Mouse (Mus musculus) urinary bladder, postnatal 4 days (tissue): ENCODE measurements around the gene Mpig6b.
"Not testable (repeated sequence)": the region's sequence is repeated elsewhere in the genome, so short reads cannot be mapped to it uniquely, and the experiment has no call there.

ENCODE experiments used
- DNase-seq, 2 experiments: peaks; one replicate each; pipeline ENCODE4 v3.0.0; 2021 to 2022; ENCODE audit warnings: low spot score in 2 of 2

Mpig6b gene

GRCm38 (mm10) chr17:35034896-35035295 lies 31.1 kb downstream of the Mpig6b start:
- DNase-seq, result no peak

GRCm38 (mm10) chr17:35033703-35034102 lies 32.3 kb downstream of the Mpig6b start:
- DNase-seq, result not testable (repeated sequence)

GRCm38 (mm10) chr17:35032323-35032870 lies 33.6 kb downstream of the Mpig6b start:
- no peak for DNase-seq

- no peak for DNase-seq
Measured at GRCm38 (mm10) chr17:35031880-35032279, 34.1 kb downstream of the Mpig6b start.

GRCm38 (mm10) chr17:35031272-35031671 lies 34.7 kb downstream of the Mpig6b start:
- DNase-seq, result no peak

- peak in 1 of 2 experiments; percentile 17 for DNase-seq
Measured at GRCm38 (mm10) chr17:35029691-35030532, 36.1 kb downstream of the Mpig6b start.

- no peak for DNase-seq
Measured at GRCm38 (mm10) chr17:35028315-35028714, 37.7 kb downstream of the Mpig6b start.

- DNase-seq, result peak in 1 of 2 experiments; percentile 62
Measured at GRCm38 (mm10) chr17:35027277-35028068, 38.5 kb downstream of the Mpig6b start, which contains the start of gene Sapcd1. Sapcd1 (minus strand) TSS chr17:35028016.

GRCm38 (mm10) chr17:35026206-35026605 lies 39.8 kb downstream of the Mpig6b start:
- DNase-seq, result no peak

GRCm38 (mm10) chr17:35024691-35025488 lies 41.1 kb downstream of the Mpig6b start:
- DNase-seq, result no peak

- no peak for DNase-seq
Measured at GRCm38 (mm10) chr17:35024261-35024660, 41.7 kb downstream of the Mpig6b start.

GRCm38 (mm10) chr17:35023756-35024155 lies 42.2 kb downstream of the Mpig6b start:
- no peak for DNase-seq

GRCm38 (mm10) chr17:35023221-35023620 lies 42.8 kb downstream of the Mpig6b start:
- DNase-seq, result no peak

GRCm38 (mm10) chr17:35022541-35023060 lies 43.4 kb downstream of the Mpig6b start:
- DNase-seq, result no peak

- DNase-seq, result no peak
Measured at GRCm38 (mm10) chr17:35021842-35022477, 44.0 kb downstream of the Mpig6b start.

- DNase-seq, result peak; percentile 79 to 94
Measured at GRCm38 (mm10) chr17:35021163-35021808, 44.7 kb downstream of the Mpig6b start.

GRCm38 (mm10) chr17:35020551-35020950 lies 45.4 kb downstream of the Mpig6b start:
- no peak for DNase-seq

GRCm38 (mm10) chr17:35019894-35020293 lies 46.1 kb downstream of the Mpig6b start:
- no peak for DNase-seq

GRCm38 (mm10) chr17:35018171-35018570 lies 47.8 kb downstream of the Mpig6b start:
- DNase-seq, result no peak

GRCm38 (mm10) chr17:35017706-35018030 lies 48.3 kb downstream of the Mpig6b start:
- DNase-seq, result no peak
